Mouse (Mus musculus) liver, postnatal 0 days (tissue): ENCODE measurements at regions not wholly inside any gene's neighbourhood (a gene's known extent, or its start where the extent isn't known, plus 50 kb on each side); places are given as distances from the start of the nearest gene placed in this dataset.

Source experiments
- ATAC-seq: fragments of 200-750 bp; cut with Nextera tagmentation; 2 replicates; pipeline ENCODE4 v1.8.0; 2017; ENCODE audit warnings: mild to moderate bottlenecking, moderate library complexity
- DNase-seq: peaks from one replicate; pipeline ENCODE4 v3.0.0-alpha.2; 2016
- H3K27ac ChIP-seq: fragments of 300-500 bp; sonication (generic); 2 replicates; pipeline ENCODE4 v1.5.1; 2014; ENCODE audit warnings: antibody characterized with exemption, moderate library complexity, mild to moderate bottlenecking, low read depth
- H3K27me3 ChIP-seq: fragments of 300-500 bp; sonication (generic); 2 replicates; pipeline ENCODE4 v1.6.1; 2014; ENCODE audit warnings: low read length, control low read depth, mixed read lengths; ENCODE audit not compliant: insufficient read depth
- H3K36me3 ChIP-seq: fragments of 300-500 bp; sonication (generic); replicated peaks from 2 replicates; pipeline ENCODE4 v1.6.1; 2014; ENCODE audit warnings: mild to moderate bottlenecking, control low read depth, low read length, moderate library complexity, mixed read lengths; ENCODE audit not compliant: insufficient read depth
- H3K4me1 ChIP-seq: fragments of 300-500 bp; sonication (generic); 2 replicates; pipeline ENCODE4 v1.6.1; 2014; ENCODE audit warnings: antibody characterized with exemption, mild to moderate bottlenecking, control low read depth; ENCODE audit not compliant: insufficient read depth
- H3K4me2 ChIP-seq: fragments of 300-500 bp; sonication (generic); 2 replicates; pipeline ENCODE4 v1.6.1; 2014; ENCODE audit warnings: low read depth, mild to moderate bottlenecking, low read length, moderate library complexity, mixed read lengths
- H3K4me3 ChIP-seq: fragments of 300-500 bp; sonication (generic); 2 replicates; pipeline ENCODE4 v1.5.1; 2014; ENCODE audit warnings: low read depth, low read length
- H3K9ac ChIP-seq: fragments of 300-500 bp; sonication (generic); replicated peaks from 2 replicates; pipeline ENCODE4 v1.6.1; 2014; ENCODE audit warnings: mild to moderate bottlenecking, moderate library complexity
- H3K9me3 ChIP-seq: fragments of 300-500 bp; sonication (generic); 2 replicates; pipeline ENCODE4 v1.6.1; 2016; ENCODE audit warnings: mild to moderate bottlenecking, control low read depth, low read length, mixed read lengths
- CTCF ChIP-seq: sonication (generic); IDR thresholded peaks from 2 replicates; pipeline ENCODE4 v1.5.1; 2016; ENCODE audit warnings: antibody characterized with exemption, low read depth
- EP300 ChIP-seq: IDR thresholded peaks from 2 replicates; pipeline ENCODE4 v1.6.1; 2016; ENCODE audit warnings: antibody characterized with exemption, low read depth, mild to moderate bottlenecking
- WGBS: fragments of 180-500 bp; shearing (Covaris S2); extraction: QIAGEN DNeasy Blood & Tissue Kit; methylation state at CpG from one replicate; pipeline ENCODE4 v1.1.7; 2014; ENCODE audit not compliant: insufficient replicate concordance; 5-methylcytosine and 5-hydroxymethylcytosine counted together

DNA sequence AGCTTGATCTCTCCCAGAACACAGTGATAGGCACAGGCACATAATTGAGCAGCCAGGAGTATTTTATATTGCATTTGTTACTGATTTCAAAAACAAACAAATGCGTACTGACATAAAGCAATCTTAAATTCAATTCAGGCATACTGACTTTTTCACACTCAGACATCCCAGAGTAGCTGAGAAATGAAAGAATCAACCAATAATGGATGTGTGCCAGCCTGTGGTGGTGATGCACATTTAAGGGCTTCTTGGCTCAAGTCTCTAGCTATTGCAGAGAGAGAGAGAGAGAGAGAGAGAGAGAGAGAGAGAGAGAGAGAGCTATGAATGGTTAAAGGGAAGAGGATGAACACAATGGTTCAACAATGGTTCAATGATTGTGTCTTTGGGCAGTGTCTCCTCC is 426.1 kb upstream of the Nrp1 start:
- 75% methylated on average over 1 of the region's 1 CpGs for WGBS
- Histone ChIP-seq H3K4me2 (no peak overlapping the region), H3K4me1 (no peaks in the 10 kb centered on the region), H3K36me3 (no peaks in the 10 kb centered on the region), H3K9me3 (no peaks in the 10 kb centered on the region), H3K27me3 (no peaks in the 10 kb centered on the region), H3K9ac (no peak overlapping the region), H3K27ac (no peak overlapping the region), H3K4me3 (no peak overlapping the region)
- no peak for DNase-seq
- ATAC-seq: no peak
- TF ChIP-seq CTCF (no peak), EP300 (no peak)

DNA sequence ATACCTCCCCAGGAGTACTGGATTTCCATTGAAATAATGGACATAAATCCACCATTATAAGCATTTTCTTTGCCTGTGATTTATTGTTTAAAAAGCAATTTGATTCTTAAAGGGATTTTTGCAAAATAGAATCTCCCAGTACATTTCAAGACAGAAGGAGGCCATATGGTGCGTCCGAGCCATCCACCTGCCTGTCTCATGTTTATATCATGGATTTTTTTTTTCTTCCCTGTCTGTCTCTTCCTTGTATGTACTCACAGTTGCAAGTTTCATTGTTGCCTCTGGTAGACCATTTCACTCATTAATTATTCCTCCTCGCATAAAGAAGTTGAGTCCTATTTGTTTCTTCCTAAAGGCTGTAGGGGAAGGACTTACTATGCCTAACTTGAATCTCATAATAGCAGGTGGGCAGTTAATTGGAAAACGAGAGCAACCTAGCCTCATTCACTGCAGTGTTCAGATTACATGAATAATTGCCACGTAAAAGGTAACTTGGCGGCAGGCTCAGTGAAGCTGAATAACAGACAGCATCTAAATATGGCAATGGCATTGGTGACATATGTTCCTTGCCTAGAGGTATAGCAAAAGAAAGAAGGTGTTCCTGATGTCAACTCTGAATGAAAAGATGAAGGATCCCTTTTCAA is 421.5 kb upstream of the Nrp1 start:
- WGBS: 83% methylated on average over 6 of the region's 6 CpGs
- Histone ChIP-seq H3K4me2 (no peak overlapping the region), H3K4me3 (no peak overlapping the region), H3K27me3 (no peaks in the 10 kb centered on the region), H3K4me1 (no peaks in the 10 kb centered on the region), H3K9me3 (no peaks in the 10 kb centered on the region), H3K36me3 (no peaks in the 10 kb centered on the region), H3K27ac (no peak overlapping the region), H3K9ac (no peak overlapping the region)
- TF ChIP-seq CTCF: no peak
- TF ChIP-seq EP300: no peak
- no peak for DNase-seq
- no peak for ATAC-seq

DNA sequence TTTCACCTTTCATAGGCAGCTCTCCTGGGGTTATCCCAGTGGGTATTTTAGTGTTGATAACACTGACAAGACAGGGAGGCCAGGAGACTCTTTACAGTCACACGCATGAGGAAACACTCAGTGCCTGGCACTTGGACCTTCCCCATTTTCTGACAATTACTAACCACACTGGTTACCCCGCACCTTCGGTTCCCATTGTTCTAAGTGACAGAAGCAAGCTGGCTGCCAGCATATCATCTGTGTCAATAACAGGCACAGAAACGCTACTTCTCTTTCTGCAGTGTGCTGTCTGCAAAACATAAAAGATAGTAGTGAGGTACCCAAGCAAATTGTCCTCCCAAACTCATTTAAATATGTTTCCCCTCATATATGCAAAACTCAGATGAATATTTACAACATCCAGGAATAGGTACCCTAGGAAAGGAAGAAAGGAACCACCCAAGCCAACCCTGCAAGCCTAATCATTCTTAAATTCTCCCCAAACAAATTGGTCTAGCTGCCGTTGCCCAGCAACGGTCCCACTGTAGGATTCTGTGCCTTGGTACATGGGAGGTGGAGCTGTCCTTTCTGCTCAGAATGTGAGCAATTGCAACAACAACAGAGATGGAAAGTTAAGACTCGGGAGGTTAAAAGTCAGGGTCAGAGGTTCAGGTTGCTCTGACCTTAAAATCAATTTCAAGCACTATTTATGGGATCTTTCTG is 419.0 kb upstream of the Nrp1 start:
- no peak overlapping the region for H3K9ac ChIP-seq
- no peak overlapping the region for H3K4me2 ChIP-seq
- 36% methylated on average over 7 of the region's 7 CpGs for WGBS
- no peaks in the 10 kb centered on the region for H3K27me3 ChIP-seq
- no peak for TF ChIP-seq CTCF
- no peak for TF ChIP-seq EP300
- DNase-seq (no peak), ATAC-seq (no peak)
- no peaks in the 10 kb centered on the region for H3K36me3 ChIP-seq
- H3K9me3 ChIP-seq: no peaks in the 10 kb centered on the region
- no peak overlapping the region for H3K4me3 ChIP-seq
- no peaks in the 10 kb centered on the region for H3K4me1 ChIP-seq
- H3K27ac ChIP-seq: no peak overlapping the region

DNA sequence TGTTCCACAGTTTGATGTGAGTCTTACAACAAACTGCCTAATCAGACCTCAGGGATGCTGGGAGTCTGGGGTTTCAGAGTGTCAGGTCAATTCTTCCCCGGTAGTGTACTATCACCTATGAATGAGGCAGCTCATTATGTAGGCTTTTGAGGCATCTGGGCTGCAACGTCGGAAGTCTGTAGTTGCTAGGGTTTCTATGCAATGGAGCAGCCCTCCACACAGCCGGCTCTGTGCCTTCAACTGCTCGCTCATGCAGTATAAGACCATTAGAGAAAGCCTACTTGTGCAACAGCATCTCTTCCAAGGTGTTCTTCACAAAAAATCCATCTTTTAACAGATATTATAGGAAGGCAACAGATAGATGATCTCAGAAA is 418.4 kb upstream of the Nrp1 start:
- Histone ChIP-seq H3K27ac (no peak overlapping the region), H3K4me3 (no peak overlapping the region), H3K36me3 (no peaks in the 10 kb centered on the region), H3K9ac (no peak overlapping the region), H3K4me1 (no peaks in the 10 kb centered on the region), H3K27me3 (no peaks in the 10 kb centered on the region), H3K9me3 (no peaks in the 10 kb centered on the region), H3K4me2 (no peak overlapping the region)
- TF ChIP-seq CTCF (no peak), EP300 (no peak)
- DNase-seq (no peak), ATAC-seq (no peak)
- WGBS: 69% methylated on average over 5 of the region's 5 CpGs

DNA sequence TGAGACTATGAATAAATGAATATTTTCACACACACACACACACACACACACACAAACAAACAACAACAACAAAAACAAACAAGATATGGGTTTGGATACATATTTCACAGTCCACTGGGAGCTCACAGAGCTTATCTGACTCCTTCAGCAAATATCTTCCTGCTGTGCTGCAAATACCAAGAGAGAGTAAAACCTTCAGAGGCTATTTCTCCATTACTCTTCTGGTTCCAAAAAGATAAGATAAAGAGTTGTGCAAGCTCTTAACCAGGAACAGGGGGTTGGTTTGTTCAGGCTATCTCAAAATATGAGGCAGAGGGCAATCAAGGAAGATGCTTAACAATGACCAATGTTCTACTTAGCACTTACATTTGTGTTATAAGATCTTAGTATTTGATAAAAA is 416.1 kb upstream of the Nrp1 start:
- Histone ChIP-seq H3K9me3 (no peaks in the 10 kb centered on the region), H3K4me1 (no peaks in the 10 kb centered on the region), H3K27ac (no peak overlapping the region), H3K4me2 (no peak overlapping the region), H3K36me3 (no peaks in the 10 kb centered on the region), H3K27me3 (no peaks in the 10 kb centered on the region), H3K4me3 (no peak overlapping the region), H3K9ac (no peak overlapping the region)
- ATAC-seq (no peak), DNase-seq (no peak)
- TF ChIP-seq EP300 (no peak), CTCF (no peak)

DNA sequence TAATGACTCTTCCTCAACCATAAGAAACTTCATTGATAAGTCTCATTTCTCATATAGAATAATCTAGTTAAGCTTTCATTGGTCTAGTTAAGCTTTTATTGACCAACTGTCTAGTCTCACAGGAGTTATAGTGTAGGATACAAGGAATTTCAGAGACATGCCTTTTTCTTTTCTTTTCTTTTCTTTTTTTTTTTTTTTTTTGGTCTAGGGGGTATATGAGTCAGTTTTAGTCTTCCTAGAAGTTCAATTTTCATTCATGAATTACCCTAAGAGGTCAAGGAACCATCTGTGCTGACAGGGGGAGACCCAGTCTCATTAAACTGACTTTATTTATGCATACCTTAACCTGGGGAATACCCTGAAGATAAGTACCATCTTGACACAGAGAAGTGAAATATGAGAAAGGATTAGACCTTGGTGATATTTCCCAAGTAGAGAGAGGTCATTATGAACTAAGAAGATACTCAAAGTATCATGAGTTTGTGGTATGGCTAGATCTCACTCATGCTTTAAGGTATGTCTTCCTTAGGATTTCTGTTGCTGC is 413.4 kb upstream of the Nrp1 start:
- DNase-seq (no peak), ATAC-seq (no peak)
- Histone ChIP-seq H3K36me3 (no peaks in the 10 kb centered on the region), H3K4me1 (no peaks in the 10 kb centered on the region), H3K4me2 (no peak overlapping the region), H3K27me3 (no peaks in the 10 kb centered on the region), H3K27ac (no peak overlapping the region), H3K9me3 (no peaks in the 10 kb centered on the region), H3K9ac (no peak overlapping the region), H3K4me3 (no peak overlapping the region)
- no peak for TF ChIP-seq CTCF
- TF ChIP-seq EP300: no peak

DNA sequence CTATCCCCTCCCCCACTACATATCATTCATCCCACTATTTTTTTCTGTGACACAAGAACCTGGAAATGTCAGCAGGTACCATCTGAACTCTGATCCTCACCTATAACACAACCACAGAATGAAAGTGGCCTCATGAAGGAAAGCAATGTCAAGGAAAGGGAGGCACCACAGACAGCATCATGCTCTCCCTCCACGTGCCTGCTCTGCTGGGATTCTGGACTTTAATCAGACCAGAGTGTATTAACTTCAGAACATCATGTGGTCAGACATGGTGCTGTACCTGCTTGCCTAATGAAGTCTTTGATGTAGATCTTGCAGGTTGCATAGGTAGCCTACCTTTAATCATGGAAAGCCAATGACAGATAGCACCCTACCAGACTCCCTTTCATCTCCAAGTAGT is 400.8 kb upstream of the Nrp1 start:
- TF ChIP-seq CTCF (no peak), EP300 (no peak)
- Histone ChIP-seq H3K9ac (no peak overlapping the region), H3K4me2 (no peak overlapping the region), H3K9me3 (no peaks in the 10 kb centered on the region), H3K4me1 (no peaks in the 10 kb centered on the region), H3K27ac (no peak overlapping the region), H3K27me3 (no peaks in the 10 kb centered on the region), H3K36me3 (no peaks in the 10 kb centered on the region), H3K4me3 (no peak overlapping the region)
- ATAC-seq: no peak
- DNase-seq: no peak
- WGBS: 48% methylated on average over 1 of the region's 1 CpGs
